Mouse (Mus musculus) heart, postnatal 0 days (tissue): ENCODE measurements around the gene Hist1h2ad.

Experiments used
- CTCF ChIP-seq: IDR thresholded peaks from 2 replicates; pipeline ENCODE4 v1.5.1; 2016; ENCODE audit warnings: antibody characterized with exemption, control low read depth, low read depth
- EP300 ChIP-seq: IDR thresholded peaks from 2 replicates; pipeline ENCODE4 v1.6.1; 2016; ENCODE audit warnings: antibody characterized with exemption, low read depth

DNA sequence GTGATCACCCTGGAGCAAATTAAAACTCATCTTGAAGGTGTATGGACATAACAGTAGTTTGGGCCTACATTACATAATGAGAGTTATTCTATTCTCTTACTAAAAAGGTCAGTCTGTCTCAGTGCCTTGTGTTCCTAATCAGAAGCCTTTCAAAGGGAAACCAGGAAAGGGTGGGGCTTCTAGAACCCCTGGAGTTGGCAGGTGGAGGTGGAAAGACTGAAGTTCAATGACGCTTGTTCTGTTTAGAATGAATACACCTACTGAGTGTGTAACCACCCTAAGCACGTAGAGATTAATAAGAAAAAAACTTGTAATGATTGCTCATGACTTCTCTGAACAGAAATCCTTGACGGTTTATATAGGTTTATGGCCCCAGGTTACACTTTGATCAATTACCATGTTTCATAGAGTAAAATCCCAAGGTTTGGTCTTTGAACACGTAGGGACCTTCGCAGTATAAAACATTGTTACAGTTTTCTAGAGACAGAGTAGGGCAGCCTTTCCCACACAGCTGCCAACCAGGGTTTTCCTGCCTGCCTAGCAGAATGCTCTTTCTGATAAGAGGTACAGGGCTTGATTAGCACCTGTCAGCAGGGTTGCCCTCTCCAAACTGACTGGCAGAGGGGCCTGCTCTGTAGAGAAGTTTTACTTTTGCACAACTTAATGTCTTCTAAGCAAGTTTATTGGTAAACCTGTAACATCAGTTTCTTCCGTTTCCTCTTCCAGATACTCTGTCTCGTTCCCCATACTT lies 21.6 kb downstream of the Hist1h2ad start:
- no peak for TF ChIP-seq CTCF
- no peak for TF ChIP-seq EP300
